ENCODE assay signal across 12 mouse cellular contexts in the genomic region with DNA sequence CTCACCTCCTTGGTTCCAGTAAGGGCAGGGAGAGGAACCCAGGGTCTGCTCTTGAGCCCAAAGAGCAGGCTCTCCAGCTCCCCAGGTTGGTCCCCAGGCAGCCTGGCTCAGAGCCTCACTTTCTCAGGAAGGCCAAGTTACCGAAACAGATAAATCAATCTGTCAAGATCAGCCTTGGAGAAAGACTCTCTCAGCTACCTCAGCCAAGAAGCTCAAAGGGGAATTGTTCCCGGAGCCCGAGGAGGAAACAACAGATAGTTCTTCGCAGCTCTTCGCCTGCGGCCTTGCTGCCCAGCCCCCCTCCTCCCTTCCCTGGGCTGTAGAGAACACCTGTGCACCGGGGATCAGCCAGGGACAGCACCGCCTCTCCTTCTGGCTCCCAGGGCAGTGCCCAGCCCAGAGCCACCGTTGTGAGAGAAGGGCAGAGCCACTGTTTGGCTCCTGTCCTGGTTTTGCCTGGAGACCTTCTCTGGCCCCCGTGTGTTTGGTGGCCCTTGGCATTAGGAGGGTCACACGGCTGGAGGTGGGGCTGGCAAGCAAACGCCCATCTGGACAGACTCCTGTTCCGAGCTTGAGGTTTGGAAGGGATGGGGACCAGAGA. TPM values are rescaled to one million over a fixed set of nuclear protein-coding genes. Genes with fewer than 3 reads are reported as not detected.
A peak's percentile ranks its signal among the peaks of the same experiment; 100 is the strongest.
DNase-seq lines count a peak whose midpoint lies in the region; ATAC-seq lines count a peak whose summit lies in the region.
"Had no signal": no experiment of that assay in that cellular context is flagged by ENCODE, and none has a peak within 500 bp of the region (broad histone marks: within the 10 kb centered on the region; RNA-seq: fewer than 3 reads in every experiment).

No protein-coding gene starts in this region.

- no peaks in the 10 kb centered on the region for H3K9me3 ChIP-seq in liver, embryonic 11.5 days (ENCODE audit: control insufficient read depth, low read length)
- H3K9me3 ChIP-seq: heart, embryonic 10.5 days had no signal

- H3K9ac ChIP-seq in liver, embryonic 11.5 days (ENCODE audit: low read depth, low read length), result no peak overlapping the region
- H3K9ac ChIP-seq: liver, embryonic 14.5 days had no signal

- no peak overlapping the region for H3K4me3 ChIP-seq in liver, embryonic 11.5 days (ENCODE audit: low read depth, low read length)
- H3K4me3 ChIP-seq: heart, embryonic 10.5 days had no signal

- no peak overlapping the region for H3K4me2 ChIP-seq in liver, embryonic 11.5 days

- WGBS in liver, embryonic 11.5 days, result 52% methylated on average over 13 of the region's 13 CpGs

- no peaks in the 10 kb centered on the region for H3K36me3 ChIP-seq in liver, embryonic 11.5 days (ENCODE audit: control insufficient read depth, insufficient read depth, low read length)
- H3K36me3 ChIP-seq: heart, embryonic 10.5 days had no signal

- H3K27me3 ChIP-seq in liver, embryonic 11.5 days (replicated peaks; ENCODE audit: control insufficient read depth, insufficient read depth, low read length), result no peaks in the 10 kb centered on the region

- peak; percentile 68 for ATAC-seq in cerebellum, adult (ENCODE audit: insufficient number of reproducible peaks, low FRiP score, low TSS enrichment)
- ATAC-seq in frontal cortex, adult (ENCODE audit: low TSS enrichment), result no peak
- ATAC-seq in liver, embryonic 11.5 days (replicated peaks; ENCODE audit: low FRiP score), result no peak

- peak; percentile 16 for DNase-seq in kidney, adult 9 months
- DNase-seq in kidney, adult 18-20 months, result no peak
- peak; percentile 41 for DNase-seq in adrenal gland, adult 8-10 months
- DNase-seq in forelimb bud, embryonic 11.5 days (ENCODE audit: low read depth, low spot score), result peak; percentile 14
- DNase-seq in liver, embryonic 11.5 days (ENCODE audit: low spot score), result no peak
- DNase-seq: spleen, adult 18-20 months; thymus, postnatal 25 days had no signal

- no peak overlapping the region for H3K27ac ChIP-seq in liver, embryonic 11.5 days (ENCODE audit: low read depth, low read length)
- H3K27ac ChIP-seq: heart, embryonic 10.5 days; liver, embryonic 14.5 days; macrophage had no signal

- no peaks in the 10 kb centered on the region for H3K4me1 ChIP-seq in liver, embryonic 11.5 days (replicated peaks; ENCODE audit: control insufficient read depth, insufficient read depth, low read length)

RNA-seq across cellular contexts. Expression of gene Gli2, which starts 44.6 kb away (rescaled TPM):
- 1 to 10 TPM in 3 of 4 experiments, under 1 TPM in 1; 0.91 to 1.9 (median 1.3) TPM for total RNA-seq in adrenal gland, adult 8-10 months (2022)
- polyA plus RNA-seq in liver, embryonic 11.5 days (2014; fragmentation: Nextera tagmentation; extraction: Ambion mirVana), result 3.4 and 3.6 TPM in 2 replicates
- polyA plus RNA-seq: macrophage had no signal

Comparison
In these comparisons a context has a peak if more than half of its experiments do, and no peak if none do; other contexts are left out.
1. DNase-seq: peak in kidney, adult 9 months (single experiment), adrenal gland, adult 8-10 months (single experiment) and forelimb bud, embryonic 11.5 days (single experiment); none in kidney, adult 18-20 months (single experiment) and liver, embryonic 11.5 days (single experiment).